Mouse (Mus musculus): ENCODE measurements around the gene Best2.

Gene Best2

DNA sequence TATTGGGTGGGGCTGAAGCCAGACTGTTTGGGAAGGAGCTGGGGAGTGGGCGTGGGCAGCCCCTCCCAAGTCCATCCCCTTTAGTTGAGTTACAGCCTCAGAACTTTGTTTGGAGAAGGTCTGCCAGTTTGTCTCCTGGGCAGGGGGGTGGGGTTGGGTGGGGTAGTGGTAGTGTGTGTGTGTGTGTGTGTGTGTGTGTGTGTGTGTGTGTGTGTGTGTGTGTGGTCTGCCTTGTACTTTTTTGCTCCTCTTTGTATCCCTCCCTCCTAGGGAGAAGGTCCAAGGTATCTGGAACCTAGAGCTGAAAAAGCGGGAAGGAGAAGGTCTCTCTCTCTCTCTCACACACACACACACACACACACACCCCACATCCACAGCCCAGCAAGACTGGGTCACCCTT lies at the start of gene Best2:
Gene Best2 (minus strand): TSS at position 101 of the 400 bp plus-strand sequence.
- DNase-seq (ENCODE audit: low read depth, low spot score) = no peak

DNA sequence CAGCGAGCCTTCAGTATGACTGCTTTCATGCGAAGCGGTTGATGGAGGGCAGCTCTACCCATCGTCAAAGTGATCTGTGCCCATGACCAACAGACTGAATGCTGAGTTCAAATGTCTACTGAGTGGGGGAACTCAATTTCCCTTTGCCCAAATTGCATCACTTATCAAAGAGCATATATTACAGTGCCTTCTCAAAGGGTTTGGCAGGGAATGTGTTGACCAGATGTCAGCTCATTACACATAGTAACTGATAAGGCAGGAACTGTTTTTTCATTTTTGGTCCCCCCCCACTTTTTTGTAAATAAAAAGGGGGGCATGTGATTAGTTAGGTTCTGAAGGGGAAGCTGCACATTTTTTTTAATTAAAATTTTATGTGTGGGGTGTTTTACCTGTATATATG lies 48.3 kb upstream of the Best2 start:
- DNase-seq (ENCODE audit: low read depth, low spot score) = no peak

DNA sequence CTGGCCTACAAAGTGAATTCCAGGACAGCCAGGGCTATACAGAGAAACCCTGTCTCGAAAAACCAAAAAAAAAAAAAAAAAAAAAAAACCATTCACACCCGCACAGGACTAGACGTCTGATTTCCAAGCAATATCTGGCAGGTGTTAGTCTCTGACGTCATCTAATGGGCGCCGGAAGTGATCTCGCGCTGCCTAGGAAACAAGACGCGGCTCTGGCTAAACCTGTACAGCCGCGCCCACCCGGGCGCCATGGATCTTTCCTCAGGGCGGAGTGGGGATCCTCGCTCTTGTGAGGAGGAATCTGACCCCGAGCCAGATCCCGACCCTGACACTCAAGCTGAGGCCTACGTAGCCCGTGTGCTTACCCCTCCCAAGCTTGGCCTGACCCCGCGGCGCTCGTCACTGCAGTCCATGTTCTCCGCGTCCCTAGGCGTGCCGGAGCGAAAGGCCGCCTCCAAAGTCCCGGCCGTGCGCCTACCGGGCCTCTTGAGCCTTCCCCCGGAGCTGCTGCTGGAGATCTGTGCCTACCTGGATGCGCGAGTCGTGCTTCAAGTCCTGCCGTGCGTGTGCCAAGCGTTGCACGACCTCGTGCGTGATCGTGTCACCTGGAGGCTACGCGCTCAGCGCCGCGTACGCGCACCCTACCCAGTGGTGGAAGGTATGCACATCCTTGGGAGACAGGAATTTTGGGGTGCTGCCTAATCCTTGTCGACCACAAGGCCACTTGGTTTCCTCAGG lies 45.7 kb upstream of the Best2 start, which contains the start of gene Fbxw9:
Gene Fbxw9 (plus strand): TSS at position 177 of the 738 bp plus-strand sequence.
- peak; percentile 91 for DNase-seq (ENCODE audit: low read depth, low spot score)

DNA sequence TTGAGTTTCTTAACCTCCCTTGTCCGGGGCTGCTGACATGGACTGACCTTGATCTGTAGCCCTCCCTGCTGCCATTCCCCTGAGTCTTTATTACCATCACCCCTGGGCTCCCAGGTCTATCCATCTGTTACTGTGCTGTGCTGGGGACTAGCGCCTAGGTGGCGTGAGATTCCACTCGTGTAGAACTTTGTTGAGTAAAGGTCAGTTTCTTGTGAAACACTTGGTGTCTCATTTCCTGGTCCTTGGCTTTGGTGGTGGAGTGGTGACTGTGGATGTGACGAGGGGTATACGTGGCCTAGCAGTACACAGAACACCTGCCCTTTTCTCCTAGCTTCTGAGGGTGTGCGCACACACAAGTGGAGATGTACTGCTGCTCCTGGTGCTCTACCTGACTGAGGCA lies 43.0 kb upstream of the Best2 start:
- no peak for DNase-seq (ENCODE audit: low read depth, low spot score)

DNA sequence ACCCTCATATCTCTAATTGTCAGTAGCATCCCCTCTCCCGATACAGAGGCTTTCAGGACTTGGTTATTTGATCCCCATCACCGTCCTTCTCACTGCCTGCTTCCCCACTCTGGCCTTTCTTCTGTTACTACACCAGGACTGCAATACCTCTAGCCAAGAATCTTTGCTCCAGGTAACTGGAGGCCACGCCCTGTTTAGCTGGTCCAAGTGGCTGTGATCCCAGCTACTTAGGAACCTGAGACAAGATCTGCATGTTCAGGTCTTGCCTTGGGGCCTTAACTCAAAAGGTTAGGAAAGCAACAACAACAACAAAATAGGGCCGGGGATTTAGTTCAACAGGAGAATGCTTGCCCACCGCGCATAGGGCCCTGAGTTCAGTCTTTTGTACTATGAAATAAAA lies 29.3 kb upstream of the Best2 start:
- no peak for DNase-seq (ENCODE audit: low read depth, low spot score)

DNA sequence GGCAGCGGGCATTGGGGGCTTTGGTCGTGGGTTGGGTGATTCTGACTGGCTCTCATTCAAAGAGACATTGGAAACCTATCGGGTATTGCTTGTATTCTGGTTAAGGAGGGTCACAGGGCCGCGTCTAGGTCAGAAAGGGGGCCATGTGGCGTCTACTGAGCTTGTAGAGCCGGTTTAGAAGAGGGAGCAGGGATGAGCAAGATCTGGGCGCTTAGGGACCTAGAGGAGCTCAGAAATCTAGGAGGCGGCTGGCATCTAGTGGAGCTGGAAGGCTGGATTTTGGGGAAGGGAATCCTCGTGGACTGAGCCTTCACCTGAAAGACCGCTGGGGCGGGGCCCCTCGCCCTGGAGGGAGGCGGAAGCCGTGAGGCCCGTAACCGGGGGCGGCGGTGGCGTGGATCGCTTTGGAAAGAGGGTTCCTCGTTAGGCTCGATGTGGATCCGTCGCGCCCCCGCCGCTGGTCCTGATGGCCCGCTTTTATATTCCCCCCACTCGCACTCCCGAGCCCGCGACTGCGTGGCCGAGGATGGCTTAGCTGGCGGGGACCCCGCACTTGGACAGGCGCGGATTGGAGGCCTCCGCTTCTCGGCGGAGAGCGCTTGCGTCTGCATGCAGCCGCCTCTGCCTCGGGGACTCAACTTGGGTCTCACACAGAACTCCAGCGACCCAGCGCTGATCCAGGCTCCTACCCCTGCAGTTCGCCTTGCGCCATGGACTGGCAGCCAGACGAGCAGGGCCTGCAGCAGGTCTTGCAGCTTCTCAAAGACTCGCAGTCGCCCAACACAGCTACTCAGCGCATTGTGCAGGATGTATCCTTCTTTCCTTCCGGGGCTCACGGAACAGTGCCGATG lies 23.6 kb upstream of the Best2 start:
- no peak for DNase-seq (ENCODE audit: low read depth, low spot score)

DNA sequence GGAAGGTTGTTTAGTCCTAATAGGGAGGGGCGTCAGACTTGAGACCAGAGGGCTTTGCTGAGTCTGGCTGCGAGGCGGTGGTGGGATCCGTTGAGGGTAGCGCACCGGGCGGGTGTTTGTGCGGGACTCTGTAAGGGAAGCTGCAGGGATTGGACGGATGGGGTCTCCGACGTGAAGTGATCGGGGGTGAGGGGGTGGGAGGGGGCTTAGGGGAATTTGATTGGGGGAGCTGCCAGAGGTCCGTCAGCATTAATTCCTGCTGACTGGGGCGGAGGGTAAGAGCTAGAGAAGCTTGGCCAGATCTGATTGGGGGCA lies 23.0 kb upstream of the Best2 start:
- no peak for DNase-seq (ENCODE audit: low read depth, low spot score)

DNA sequence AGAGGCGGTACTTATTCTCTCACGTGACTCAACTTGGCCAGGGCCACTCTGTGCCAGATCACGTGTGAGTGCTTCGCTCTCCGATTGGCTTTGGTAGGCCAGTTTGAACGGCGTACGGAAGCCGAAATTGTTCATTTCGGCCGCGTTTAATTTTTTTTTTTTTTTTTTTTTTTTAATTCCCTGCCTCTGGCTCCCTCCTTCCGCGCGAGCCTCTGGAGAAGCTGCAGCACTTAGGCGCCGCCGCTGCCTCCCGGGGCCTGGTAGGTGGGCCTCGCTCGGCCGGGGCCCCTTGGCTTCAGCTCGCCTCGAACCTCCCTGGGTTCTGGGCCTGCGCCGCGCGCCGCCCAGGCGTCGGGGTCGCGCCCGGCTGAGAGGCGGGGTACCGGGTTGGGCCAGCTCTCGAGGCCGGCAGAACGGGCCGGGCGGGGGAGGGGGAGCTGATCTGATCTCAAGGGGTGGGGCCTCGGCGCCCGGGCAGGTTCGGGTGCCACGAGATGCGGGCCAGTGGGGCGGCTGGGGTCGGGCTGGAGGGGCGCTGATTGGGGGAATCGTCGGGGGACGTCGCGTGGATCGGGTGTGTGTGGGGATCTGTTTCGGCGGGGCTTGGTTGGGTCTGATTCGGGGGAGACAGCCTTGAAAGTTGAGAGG lies 22.5 kb upstream of the Best2 start, which contains the start of gene Tnpo2:
Gene Tnpo2 (plus strand): TSS at position 198 of the 648 bp plus-strand sequence.
- DNase-seq (ENCODE audit: low read depth, low spot score) = peak; percentile 93

DNA sequence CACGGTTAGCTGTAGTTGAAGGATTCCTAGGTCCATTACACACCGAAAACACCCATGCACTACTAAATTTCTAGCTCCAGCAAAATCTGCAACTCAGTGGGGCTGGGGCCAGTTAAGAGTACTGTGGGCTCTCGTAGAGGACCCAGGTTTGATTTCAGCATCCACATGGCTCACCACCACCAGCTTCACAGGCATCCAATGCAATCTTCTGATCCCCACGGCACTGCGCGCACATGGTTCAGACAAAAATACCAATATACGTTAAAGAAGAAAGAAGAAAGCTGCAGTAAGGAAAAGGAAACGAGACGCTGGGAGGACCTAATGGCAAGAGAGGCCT lies 22.0 kb upstream of the Best2 start:
- no peak for DNase-seq (ENCODE audit: low read depth, low spot score)

DNA sequence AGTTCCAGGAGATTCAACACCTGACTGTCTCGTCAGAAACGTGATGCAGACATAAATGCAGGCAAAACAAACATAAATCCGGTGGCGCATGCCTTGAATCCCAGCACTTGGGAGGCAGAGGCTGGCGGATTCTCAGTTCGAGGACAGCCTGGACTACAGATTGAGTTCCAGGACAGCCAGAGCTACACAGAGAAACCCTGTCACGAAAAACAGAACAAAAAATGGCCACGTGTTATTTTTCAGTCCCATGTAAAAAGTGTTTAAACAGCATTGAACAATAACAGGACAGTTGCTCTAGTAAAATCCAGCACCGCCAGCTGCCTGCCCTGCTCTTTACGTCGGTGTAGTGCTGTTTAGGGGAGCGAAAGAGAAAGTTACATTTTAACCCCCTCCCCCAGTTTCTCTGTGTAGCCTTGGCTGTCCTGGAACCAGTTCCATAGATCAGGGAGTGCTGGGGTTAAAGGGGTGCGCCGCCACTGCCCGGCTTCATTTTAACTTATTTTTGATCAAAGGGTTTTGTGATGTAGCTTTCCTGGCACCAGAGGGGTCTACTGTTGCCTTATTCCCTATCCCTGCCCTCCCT lies 21.5 kb upstream of the Best2 start:
- no peak for DNase-seq (ENCODE audit: low read depth, low spot score)

DNA sequence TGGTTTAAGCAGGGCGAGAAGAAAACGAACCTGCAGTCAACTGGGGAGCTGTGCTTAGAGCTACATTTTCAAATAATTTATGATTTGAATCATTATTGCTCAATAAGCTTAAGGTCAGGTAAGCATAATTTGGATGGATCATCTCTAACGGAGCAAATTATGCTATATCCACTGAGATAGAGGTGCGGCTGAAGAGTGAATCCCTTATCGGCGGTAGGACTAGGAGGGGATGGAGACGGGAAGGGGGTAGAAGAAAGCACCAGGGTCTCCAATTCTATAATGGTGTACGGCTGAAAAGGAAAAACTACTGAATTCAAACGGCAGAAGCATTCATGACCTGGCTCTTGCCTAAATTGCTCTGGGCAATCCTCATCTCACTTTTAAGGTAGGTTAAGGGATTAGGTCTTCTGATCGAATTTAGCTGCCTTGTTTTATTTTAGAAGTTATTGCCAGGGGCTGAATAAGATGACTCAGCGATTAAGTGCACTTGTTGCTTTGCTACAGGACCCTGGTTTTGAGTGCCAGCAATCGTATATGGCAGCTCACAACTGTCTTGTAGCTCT lies 20.9 kb upstream of the Best2 start:
- DNase-seq (ENCODE audit: low read depth, low spot score) = no peak

DNA sequence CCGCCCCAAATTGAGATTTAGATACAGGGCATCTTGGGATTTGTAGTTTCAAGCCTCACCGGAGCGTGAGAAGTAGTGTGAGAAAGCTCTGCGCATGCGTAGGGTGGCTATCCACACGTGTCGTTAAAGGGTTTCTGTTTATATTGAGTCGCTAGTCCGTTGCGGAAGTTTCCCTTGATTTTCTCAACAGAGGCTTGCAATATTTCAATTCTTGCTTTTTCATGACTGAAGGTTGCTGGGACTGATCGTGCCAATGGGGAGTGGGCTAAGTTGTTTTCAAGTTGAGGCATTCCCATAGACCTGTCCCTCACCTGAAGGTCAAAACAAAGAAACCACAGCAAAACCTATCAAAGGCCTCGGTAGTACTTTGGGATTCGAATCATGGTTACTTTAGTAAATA lies 20.4 kb upstream of the Best2 start:
- DNase-seq (ENCODE audit: low read depth, low spot score) = peak; percentile 61

DNA sequence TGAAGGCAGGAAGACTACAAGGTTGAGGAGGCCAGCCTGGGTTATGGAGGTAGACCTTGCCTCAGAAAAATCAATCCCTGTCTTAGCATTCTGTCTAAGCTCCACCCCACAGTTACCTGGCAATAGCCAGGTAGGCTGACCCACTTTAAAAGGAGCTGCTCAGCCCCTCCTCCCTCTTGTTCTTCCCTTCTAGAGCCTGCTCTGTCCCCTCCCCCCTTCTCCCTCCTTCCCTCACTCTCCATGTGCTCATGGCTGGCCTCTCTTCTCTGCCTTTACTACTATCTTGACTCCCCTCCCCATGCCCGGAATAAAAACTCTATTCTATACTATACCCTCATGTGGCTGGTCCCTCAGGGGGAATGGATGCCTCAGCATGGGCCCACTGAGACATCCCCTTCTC lies 19.5 kb upstream of the Best2 start:
- DNase-seq (ENCODE audit: low read depth, low spot score) = no peak

DNA sequence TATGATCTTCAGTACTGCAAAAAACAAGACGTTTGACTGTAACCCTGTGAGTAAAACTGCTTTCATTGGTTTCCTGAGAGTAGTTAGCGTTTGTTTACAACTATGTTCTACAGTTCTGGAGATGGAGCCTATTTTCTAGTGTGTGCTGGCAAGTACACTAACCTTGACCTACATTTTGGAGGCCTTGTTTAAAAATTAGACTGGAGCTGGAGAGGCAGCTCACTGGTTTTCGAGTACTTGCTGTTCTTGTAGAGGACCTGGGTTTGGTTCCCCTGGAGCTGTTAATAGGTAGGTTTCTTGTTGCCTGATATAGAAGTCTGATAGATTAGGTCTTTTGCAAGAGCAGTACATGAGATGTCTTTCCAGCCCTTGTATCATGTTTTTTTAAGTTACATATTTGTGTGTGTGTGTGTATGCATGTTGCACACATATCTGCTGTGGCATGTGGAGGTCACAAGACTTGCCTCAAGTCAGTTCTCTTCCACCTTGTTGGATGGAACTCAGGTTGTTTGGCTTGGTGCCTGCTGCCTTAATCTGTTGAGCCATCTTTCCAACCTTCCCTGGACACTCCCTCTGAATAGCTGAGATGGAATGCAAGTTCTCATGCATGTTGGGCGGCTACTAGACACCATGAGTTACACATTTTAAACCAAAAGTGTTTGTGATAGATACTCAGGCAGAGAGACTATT lies 18.4 kb upstream of the Best2 start:
- no peak for DNase-seq (ENCODE audit: low read depth, low spot score)

DNA sequence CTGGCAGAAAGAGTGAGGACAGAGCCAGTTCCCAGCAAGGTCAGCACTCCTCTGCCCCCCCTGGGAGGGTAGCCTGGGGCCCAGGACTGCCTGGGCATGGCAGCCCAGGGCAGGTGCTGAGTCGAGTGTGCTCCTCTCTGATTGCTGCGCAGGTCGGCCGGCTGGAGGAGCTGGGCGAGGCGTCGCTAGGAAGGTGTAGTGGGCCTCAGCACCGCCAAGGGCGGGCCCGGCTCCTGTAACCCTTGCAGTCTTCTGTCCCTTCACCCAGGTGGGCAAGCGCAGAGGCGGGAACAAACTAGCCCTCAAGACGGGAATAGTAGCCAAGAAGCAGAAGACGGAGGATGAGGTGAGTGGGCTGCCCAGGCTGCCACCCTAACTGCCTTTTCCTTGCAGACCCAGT lies 14.9 kb upstream of the Best2 start:
- no peak for DNase-seq (ENCODE audit: low read depth, low spot score)

DNA sequence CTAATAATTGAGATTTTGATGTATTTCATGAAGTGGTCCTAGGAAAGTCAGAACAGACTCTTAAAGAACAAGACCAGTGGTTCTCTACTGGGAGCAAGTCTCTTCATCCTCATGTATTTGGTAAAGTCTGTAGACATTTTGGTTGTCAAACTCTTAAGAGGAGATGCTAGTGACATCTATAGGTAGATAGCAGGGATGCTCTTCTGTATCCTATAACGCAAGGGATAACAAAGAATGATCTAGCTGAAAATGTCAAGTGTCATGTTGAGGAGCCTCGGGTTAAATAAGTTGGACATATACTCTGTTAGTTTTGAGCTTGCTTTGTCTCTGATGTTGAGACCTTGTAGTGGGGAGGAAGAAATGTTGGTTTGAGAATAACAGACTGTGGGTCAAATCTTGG lies 13.6 kb upstream of the Best2 start:
- no peak for DNase-seq (ENCODE audit: low read depth, low spot score)

DNA sequence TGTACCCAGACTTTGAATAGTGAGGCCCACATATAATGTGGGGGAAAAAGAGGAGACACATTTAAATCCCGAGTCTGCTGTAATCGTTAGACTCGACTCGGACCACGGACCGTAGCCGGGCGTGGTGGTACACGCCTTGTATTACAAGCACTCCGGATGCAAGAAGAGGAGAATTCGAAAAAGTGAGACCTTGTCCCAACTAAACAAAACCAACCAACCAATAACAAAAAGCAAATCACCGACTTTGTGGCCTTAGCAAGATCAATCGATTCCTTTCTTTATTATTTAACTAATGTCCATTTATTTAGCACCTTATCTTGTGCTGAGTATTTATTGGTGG lies 13.2 kb upstream of the Best2 start:
- no peak for DNase-seq (ENCODE audit: low read depth, low spot score)

DNA sequence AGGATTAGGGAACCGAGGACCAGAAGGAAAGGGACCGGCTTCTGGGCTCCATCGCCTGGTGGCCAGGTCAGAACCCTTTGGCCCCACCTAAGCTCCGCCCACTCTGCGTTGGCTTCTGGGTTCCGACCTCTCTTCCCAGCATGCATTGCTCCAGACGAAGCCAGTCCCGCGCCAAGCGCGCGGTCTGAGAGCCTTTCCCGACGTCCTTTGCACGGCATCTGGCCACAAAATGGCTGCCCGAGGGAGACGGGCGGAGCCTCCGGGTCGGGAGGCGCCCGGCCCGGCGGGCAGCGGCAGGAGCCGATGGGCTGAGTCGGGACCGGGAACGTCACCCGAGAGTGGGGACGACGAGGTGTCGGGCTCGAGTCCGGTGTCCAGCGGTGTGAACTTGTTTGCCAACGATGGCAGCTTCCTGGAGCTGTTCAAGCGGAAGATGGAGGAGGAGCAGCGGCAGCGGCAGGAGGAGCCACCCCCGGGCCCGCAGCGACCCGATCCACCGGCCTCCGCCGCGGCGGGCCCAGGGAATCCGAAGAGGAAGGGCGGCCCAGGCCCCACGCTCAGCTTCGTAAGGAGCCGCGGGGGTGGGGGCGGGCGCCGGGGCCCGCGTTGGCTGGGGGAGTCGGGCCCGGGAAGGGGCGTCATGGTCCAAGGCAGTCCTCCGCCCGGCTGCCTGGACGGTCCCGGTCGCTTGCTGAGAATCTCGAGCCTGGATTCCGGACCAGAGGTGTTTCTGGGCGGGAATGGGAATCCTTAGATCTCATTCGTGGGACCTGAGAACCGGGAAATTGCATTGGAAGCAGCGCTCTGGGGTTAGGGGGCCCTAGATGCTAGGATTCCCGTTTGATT lies 12.6 kb upstream of the Best2 start, which contains the start of gene Trir:
Gene Trir (plus strand): TSS at position 154 of the 846 bp plus-strand sequence.
- peak; percentile 94 for DNase-seq (ENCODE audit: low read depth, low spot score)

DNA sequence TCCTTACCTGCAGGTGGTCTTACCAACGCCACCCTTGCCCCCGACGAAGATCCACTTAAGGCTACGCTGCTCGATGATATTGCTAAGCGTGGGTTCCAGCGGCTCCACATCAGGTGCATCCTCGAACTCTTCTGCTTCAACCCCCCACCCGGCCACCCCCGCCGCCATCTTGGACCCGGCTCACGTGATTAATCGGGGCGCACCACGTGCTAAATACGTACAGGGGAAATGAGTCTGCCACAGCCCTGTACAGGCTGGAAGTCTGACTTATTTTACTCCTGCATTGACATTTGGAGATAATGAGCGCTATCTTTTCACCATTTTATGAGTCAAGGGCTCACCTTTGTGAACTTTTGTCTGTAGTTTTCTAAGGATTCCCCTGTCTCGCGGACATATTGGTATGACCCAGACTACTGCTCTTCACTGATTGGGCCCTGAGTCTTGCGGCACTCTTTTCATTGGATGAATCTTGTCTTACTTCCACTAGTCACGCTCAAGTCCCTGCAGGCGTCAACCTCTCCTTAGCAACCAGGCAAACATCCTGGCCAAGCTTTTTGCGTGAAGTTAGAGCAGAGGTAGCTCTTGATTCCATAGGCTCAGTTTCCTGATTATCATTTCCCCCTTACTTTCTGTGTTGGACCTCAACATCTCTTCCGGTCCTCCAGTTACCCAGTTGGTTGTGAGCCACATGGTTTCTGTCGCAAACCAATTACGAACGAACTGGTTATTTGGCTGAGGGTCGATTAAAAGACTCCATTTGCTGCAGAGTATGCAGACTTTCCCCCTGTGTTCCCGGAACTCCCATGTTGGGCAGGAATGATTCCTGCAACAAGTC lies 11.0 kb upstream of the Best2 start, which contains the start of gene Asna1:
Gene Asna1 (minus strand): TSS at position 184 of the 835 bp plus-strand sequence.
- DNase-seq (ENCODE audit: low read depth, low spot score) = peak; percentile 86

Measured in retina, adult 2 months (tissue).